Mouse (Mus musculus): Measurements from ENCODE around the gene Bfsp1.

DNA sequence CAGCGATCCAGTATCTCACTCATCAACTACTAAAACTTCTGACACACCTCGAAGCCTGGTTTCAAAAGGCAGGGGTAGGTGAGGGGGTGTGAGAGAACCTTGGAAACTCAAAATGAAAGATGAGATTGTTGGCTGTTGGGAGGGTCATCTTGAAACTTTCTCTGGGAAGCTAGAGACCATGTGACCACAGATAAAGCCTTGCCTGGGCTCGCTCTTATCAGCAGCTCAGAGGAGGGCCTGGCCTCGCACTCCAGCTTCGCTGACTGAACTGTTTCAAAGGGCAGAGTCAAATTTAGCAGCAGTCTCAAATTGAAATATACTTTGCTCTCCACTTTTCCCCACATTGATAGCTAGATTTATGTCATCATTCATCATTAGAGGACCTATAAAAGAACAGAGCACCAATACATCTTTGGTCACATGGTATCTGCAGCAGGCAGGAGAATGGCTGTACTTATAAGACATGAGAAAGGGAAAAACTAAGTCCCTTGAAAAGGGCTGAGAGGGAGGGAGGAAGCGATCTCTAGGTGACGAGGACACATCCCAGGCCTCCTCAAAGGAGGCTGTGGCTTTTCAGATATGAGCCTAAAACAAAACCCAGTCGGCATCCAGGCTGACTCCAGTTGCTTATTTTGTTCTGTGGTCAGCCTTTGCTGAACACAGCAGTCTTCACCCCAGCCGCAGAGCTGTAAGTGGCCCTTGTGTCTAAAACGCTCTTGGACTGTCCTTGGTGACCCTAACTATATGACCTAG lies 8.1 kb upstream of the Bfsp1 start:
- no peak for TF ChIP-seq POLR2A (IDR thresholded peaks at IDR 0.05; ENCODE audit: borderline replicate concordance, extremely low read depth, low read depth, low read length)
- TF ChIP-seq CTCF (IDR thresholded peaks at IDR 0.05; ENCODE audit: insufficient read depth, low read length), result no peak

All from lung, adult 2 months (tissue).